Mouse (Mus musculus): ENCODE measurements around the gene Gabarap.

The Gabarap gene

GRCm38 (mm10) chr11:69990850-69991691, at the start of gene Gabarap:
TSS of gene Gabarap (plus strand) at chr11:69991143.
- POLR2A ChIA-PET, result interaction anchor here (0.5 to 6.4 kb wide), 52 partner anchors 9 to 979 kb away, joined by 3 to 137 read pairs (median 4); partner anchors contain the start of genes Dvl2 (in 4 of the 4), Acadvl (in 3 of the 4), Ctdnep1 (in 3 of the 4) and Eif5a (in 3 of the 4)
- CTCF ChIA-PET, result interaction anchor here in 1 of 4 experiments (1.0 to 1.9 kb wide), 5 partner anchors 10 to 42 kb away, joined by 3 to 8 read pairs (median 6); partner anchors contain the start of genes Ctdnep1, Dvl2 and Slc2a4

- CTCF ChIA-PET, result interaction anchor here (0.5 to 10.3 kb wide), 9 partner anchors 9 to 399 kb away, joined by 3 to 378 read pairs (median 5); partner anchors contain the start of gene Ybx2 (in 1 of the 4)
Observed at GRCm38 (mm10) chr11:69945216-69945615, 45.7 kb upstream of the Gabarap start.

GRCm38 (mm10) chr11:69945997-69946891, 44.7 kb upstream of the Gabarap start:
- POLR2A ChIA-PET, result interaction anchor here (0.6 to 19.7 kb wide), 36 partner anchors 10 to 380 kb away, joined by 3 to 350 read pairs (median 6); partner anchors contain the start of genes Ctdnep1 (in 3 of the 4), Ybx2 (in 3 of the 4), Cldn7 (in 2 of the 4) and Eif5a (in 2 of the 4)
- CTCF ChIA-PET, result interaction anchor here (0.5 to 10.3 kb wide), 15 partner anchors 9 to 1507 kb away, joined by 3 to 378 read pairs (median 4); partner anchors contain the start of genes Ybx2 (in 2 of the 4) and Dvl2 (in 1 of the 4)

More at GRCm38 (mm10) chr11:69945216-69945615, 45.7 kb upstream of the Gabarap start:
- POLR2A ChIA-PET, result interaction anchor here (0.5 to 19.7 kb wide), 22 partner anchors 9 to 313 kb away, joined by 3 to 350 read pairs (median 4); partner anchors contain the start of genes Ybx2 (in 3 of the 4), Ctdnep1 (in 2 of the 4), Eif5a (in 2 of the 4) and Acadvl (in 1 of the 4)

- ChIA-PET POLR2A (interaction anchor here (0.5 to 19.7 kb wide), 54 partner anchors 8 to 391 kb away, joined by 3 to 350 read pairs (median 6); partner anchors contain the start of genes Ctdnep1 (in 3 of the 4), Ybx2 (in 3 of the 4), Cldn7 (in 2 of the 4) and Eif5a (in 2 of the 4)), CTCF (interaction anchor here (0.5 to 10.3 kb wide), 26 partner anchors 9 to 564 kb away, joined by 3 to 378 read pairs (median 12); partner anchors contain the start of genes Ybx2 (in 4 of the 4), Slc16a11 (in 2 of the 4), Cldn7 (in 1 of the 4) and Dvl2 (in 1 of the 4))
Observed at GRCm38 (mm10) chr11:69947337-69948065, 43.4 kb upstream of the Gabarap start.

- ChIA-PET CTCF (interaction anchor here (0.5 to 10.3 kb wide), 117 partner anchors 8 to 699 kb away, joined by 3 to 378 read pairs (median 4); partner anchors contain the start of genes Ybx2 (in 4 of the 4), Eif5a (in 3 of the 4), Tmem95 (in 3 of the 4) and Cldn7 (in 2 of the 4)), POLR2A (interaction anchor here (0.5 to 19.7 kb wide), 80 partner anchors 10 to 368 kb away, joined by 3 to 350 read pairs (median 5); partner anchors contain the start of genes Ctdnep1 (in 3 of the 4), Eif5a (in 3 of the 4), Elp5 (in 3 of the 4) and Tmem95 (in 3 of the 4))
Observed at GRCm38 (mm10) chr11:69948066-69948762, 42.7 kb upstream of the Gabarap start, which contains the start of gene Slc2a4. TSS of gene Slc2a4 (minus strand) at chr11:69948188.

- CTCF ChIA-PET, result interaction anchor here (0.5 to 10.3 kb wide), 121 partner anchors 9 to 698 kb away, joined by 3 to 378 read pairs (median 4); partner anchors contain the start of genes Ybx2 (in 4 of the 4), Eif5a (in 3 of the 4), Tmem95 (in 3 of the 4) and Cldn7 (in 2 of the 4)
- POLR2A ChIA-PET, result interaction anchor here (0.7 to 19.7 kb wide), 67 partner anchors 10 to 369 kb away, joined by 3 to 350 read pairs (median 5); partner anchors contain the start of genes Ctdnep1 (in 3 of the 4), Eif5a (in 3 of the 4), Elp5 (in 3 of the 4) and Ybx2 (in 3 of the 4)
Observed at GRCm38 (mm10) chr11:69948763-69949150, 42.2 kb upstream of the Gabarap start.

- ChIA-PET CTCF (interaction anchor here (0.5 to 10.3 kb wide), 30 partner anchors 8 to 871 kb away, joined by 3 to 378 read pairs (median 4); partner anchors contain the start of genes Tmem95 (in 2 of the 4), Ybx2 (in 2 of the 4), Arrb2 (in 1 of the 4) and Cldn7 (in 1 of the 4)), POLR2A (interaction anchor here in 3 of 4 experiments (0.5 to 9.5 kb wide), 12 partner anchors 10 to 289 kb away, joined by 3 to 245 read pairs (median 4); partner anchors contain the start of genes Eif5a (in 2 of the 3), Ybx2 (in 2 of the 3), Gm21988 (in 1 of the 3) and Rnasek (in 1 of the 3))
Observed at GRCm38 (mm10) chr11:69950807-69951459, 40.0 kb upstream of the Gabarap start.

GRCm38 (mm10) chr11:69952274-69952673, 38.7 kb upstream of the Gabarap start:
- ChIA-PET CTCF (interaction anchor here (0.6 to 10.3 kb wide), 12 partner anchors 13 to 250 kb away, joined by 3 to 378 read pairs (median 4); partner anchors contain the start of gene Ybx2 (in 2 of the 4)), POLR2A (interaction anchor here in 3 of 4 experiments (0.9 to 9.5 kb wide), 6 partner anchors 16 to 153 kb away, joined by 3 to 245 read pairs (median 3); partner anchors contain the start of genes Ybx2 (in 2 of the 3) and Ctdnep1 (in 1 of the 3))

- ChIA-PET POLR2A (interaction anchor here in 3 of 4 experiments (0.8 to 1.8 kb wide), 8 partner anchors 13 to 154 kb away, joined by 3 to 5 read pairs (median 3); partner anchors contain the start of genes Ctdnep1 (in 1 of the 3), Gps2 (in 1 of the 3) and Ybx2 (in 1 of the 3)), CTCF (interaction anchor here (0.6 to 10.3 kb wide), 6 partner anchors 11 to 249 kb away, joined by 3 to 378 read pairs (median 7); partner anchors contain the start of genes Ybx2 (in 2 of the 4) and Cldn7 (in 1 of the 4))
Observed at GRCm38 (mm10) chr11:69953267-69953915, 37.6 kb upstream of the Gabarap start.

GRCm38 (mm10) chr11:69955618-69956017, 35.3 kb upstream of the Gabarap start:
- POLR2A ChIA-PET, result interaction anchor here in 3 of 4 experiments (0.6 to 1.6 kb wide), 10 partner anchors 9 to 39 kb away, joined by 3 to 8 read pairs (median 3); partner anchors contain the start of gene Cldn7 (in 2 of the 3)
- CTCF ChIA-PET, result interaction anchor here (0.6 to 1.1 kb wide), 6 partner anchors 10 to 267 kb away, joined by 3 to 6 read pairs (median 4); no protein-coding TSS in a partner anchor

- ChIA-PET POLR2A (interaction anchor here in 3 of 4 experiments (0.7 to 1.4 kb wide), 6 partner anchors 9 to 40 kb away, joined by 3 to 8 read pairs (median 3); partner anchors contain the start of gene Cldn7 (in 1 of the 3)), CTCF (interaction anchor here in 2 of 4 experiments (1.1 kb wide), 2 partner anchors 11 to 49 kb away, joined by 3 to 4 read pairs; no protein-coding TSS in a partner anchor)
Observed at GRCm38 (mm10) chr11:69956218-69956617, 34.7 kb upstream of the Gabarap start.

- ChIA-PET POLR2A (interaction anchor here in 3 of 4 experiments (0.7 to 4.0 kb wide), 7 partner anchors 10 to 239 kb away, joined by 3 to 13 read pairs (median 3); partner anchors contain the start of genes Acap1 (in 1 of the 3), Ctdnep1 (in 1 of the 3) and Slc2a4 (in 1 of the 3)), CTCF (interaction anchor here (0.5 to 3.2 kb wide), 10 partner anchors 12 to 896 kb away, joined by 3 to 22 read pairs (median 5); partner anchors contain the start of gene Slc2a4 (in 2 of the 4))
Observed at GRCm38 (mm10) chr11:69960616-69961015, 30.3 kb upstream of the Gabarap start.

- ChIA-PET CTCF (interaction anchor here in 2 of 4 experiments (0.7 to 2.1 kb wide), 2 partner anchors 25 to 28 kb away, joined by 3 to 7 read pairs; no protein-coding TSS in a partner anchor), POLR2A (interaction anchor here in 2 of 4 experiments (0.7 to 4.0 kb wide), 4 partner anchors 14 to 238 kb away, joined by 3 to 13 read pairs (median 4); partner anchors contain the start of gene Slc2a4 (in 1 of the 2))
Observed at GRCm38 (mm10) chr11:69961841-69962240, 29.1 kb upstream of the Gabarap start.
